ENCODE assay signal across 9 mouse cellular contexts in the genomic region with DNA sequence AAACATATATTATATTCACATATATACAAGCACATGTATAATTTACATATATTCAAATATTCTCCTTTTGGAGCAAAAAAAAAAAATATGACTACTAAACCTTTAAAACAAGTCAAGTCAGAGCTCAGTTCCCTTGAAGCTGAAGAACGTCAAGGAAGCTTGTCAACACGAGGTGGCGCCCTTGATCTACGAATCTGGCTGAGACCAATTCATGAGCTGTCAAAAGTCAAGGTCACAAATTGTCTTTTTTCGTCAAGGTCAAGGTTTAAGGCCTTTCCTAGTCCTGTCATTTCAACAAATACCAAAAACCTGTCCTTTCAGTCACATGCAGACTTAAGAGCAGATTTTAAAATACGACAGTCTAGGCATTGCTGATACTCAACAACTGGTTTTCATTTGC. TPM values are rescaled to one million over a fixed set of nuclear protein-coding genes. Genes with fewer than 3 reads are reported as not detected.
DNase-seq lines count a peak whose midpoint lies in the region; ATAC-seq and TF ChIP-seq lines count a peak whose summit lies in the region.
"Had no signal": no experiment of that assay in that cellular context is flagged by ENCODE, and none has a peak within 500 bp of the region (broad histone marks: within the 10 kb centered on the region; RNA-seq: fewer than 3 reads in every experiment).

No protein-coding gene starts in this region.

- ATAC-seq in intestine, embryonic 14.5 days (replicated peaks; ENCODE audit: low FRiP score, low TSS enrichment, low read depth): no peak
- ATAC-seq in intestine, embryonic 15.5 days: no peak
- no peak for ATAC-seq in heart, postnatal 0 days (ENCODE audit: insufficient read depth, low read depth)

- H3K4me2 ChIP-seq in intestine, embryonic 14.5 days (ENCODE audit: low read length): peak overlapping the region; percentile 6; the same call in 1 of the 2 replicates
- H3K4me2 ChIP-seq in intestine, embryonic 15.5 days (replicated peaks): no peak overlapping the region
- H3K4me2 ChIP-seq in heart, postnatal 0 days (ENCODE audit: low read depth, low read length): no peak overlapping the region

- TF ChIP-seq EP300 in heart, postnatal 0 days (IDR thresholded peaks at IDR 0.05; ENCODE audit: low read depth): no peak

- H3K4me1 ChIP-seq in intestine, embryonic 14.5 days (replicated peaks; ENCODE audit: control insufficient read depth, insufficient read depth, low read length): peaks cover 15% of the 10 kb centered on the region; the same call in 1 of the 2 replicates
- H3K4me1 ChIP-seq in intestine, embryonic 15.5 days (replicated peaks): peaks cover 17% of the 10 kb centered on the region
- peaks cover 6% of the 10 kb centered on the region; the same call in 1 of the 2 replicates for H3K4me1 ChIP-seq in heart, postnatal 0 days (ENCODE audit: control insufficient read depth, insufficient read depth)

- DNase-seq in intestine, embryonic 14.5 days (ENCODE audit: low spot score): peak; percentile 94
- peak; percentile 86 for DNase-seq in NIH3T3 (ENCODE audit: low read depth)
- peak; percentile 71 to 81 for DNase-seq in cerebellum, postnatal 36 days
- DNase-seq in heart, postnatal 0 days (ENCODE audit: low spot score): peak; percentile 72
- peak; percentile 55 to 67 for DNase-seq in left cerebral cortex, adult 2 months (ENCODE audit: extremely low spot score in 1 of 2, low spot score in 2 of 2)
- peak; percentile 67 to 83 for DNase-seq in natural killer cell, adult 2 months (ENCODE audit: low spot score in 2 of 2)
- DNase-seq in thymus, postnatal 4 days: peak; percentile 94

- TF ChIP-seq CTCF in heart, postnatal 0 days (IDR thresholded peaks at IDR 0.05; ENCODE audit: low read depth): peak; percentile 77
- peak; percentile 74 for TF ChIP-seq CTCF in left cerebral cortex, adult 2 months (IDR thresholded peaks at IDR 0.05)

- peak overlapping the region; percentile 13; the same call in 1 of the 2 replicates for H3K4me3 ChIP-seq in intestine, embryonic 14.5 days (ENCODE audit: low read depth, low read length)
- no peak overlapping the region for H3K4me3 ChIP-seq in intestine, embryonic 15.5 days (replicated peaks)
- no peak overlapping the region for H3K4me3 ChIP-seq in heart, postnatal 0 days (ENCODE audit: low read depth, low read length)
- no peak overlapping the region for H3K4me3 ChIP-seq in left cerebral cortex, adult 2 months
- H3K4me3 ChIP-seq: megakaryocyte, embryonic 14.5 days had no signal

- no peaks in the 10 kb centered on the region for H3K36me3 ChIP-seq in intestine, embryonic 14.5 days (ENCODE audit: control insufficient read depth, insufficient read depth, low read length)
- H3K36me3 ChIP-seq in intestine, embryonic 15.5 days: no peaks in the 10 kb centered on the region
- no peaks in the 10 kb centered on the region for H3K36me3 ChIP-seq in heart, postnatal 0 days (replicated peaks; ENCODE audit: control insufficient read depth, insufficient read depth, low read length)

- H3K9ac ChIP-seq in intestine, embryonic 14.5 days (ENCODE audit: low read length): no peak overlapping the region
- no peak overlapping the region for H3K9ac ChIP-seq in intestine, embryonic 15.5 days
- H3K9ac ChIP-seq in heart, postnatal 0 days (replicated peaks; ENCODE audit: low read depth, low read length): no peak overlapping the region

- 0% methylated on average over 6 of the region's 6 CpGs for WGBS in intestine, embryonic 14.5 days
- WGBS in intestine, embryonic 15.5 days: under 1% methylated on average over 6 of the region's 6 CpGs
- WGBS in heart, postnatal 0 days: 0% methylated on average over 6 of the region's 6 CpGs

- H3K9me3 ChIP-seq in intestine, embryonic 14.5 days (ENCODE audit: control insufficient read depth, low read length): no peaks in the 10 kb centered on the region
- H3K9me3 ChIP-seq in intestine, embryonic 15.5 days: no peaks in the 10 kb centered on the region
- H3K9me3 ChIP-seq in heart, postnatal 0 days (replicated peaks; ENCODE audit: control insufficient read depth, low read length): no peaks in the 10 kb centered on the region

- intact Hi-C loops in left cerebral cortex, adult 2 months (cut with DNase I): loop anchor here (2.0 to 5.0 kb wide), 6 partner anchors 55 to 710 kb away; a partner anchor contains a TSS

- no peak overlapping the region for H3K27ac ChIP-seq in intestine, embryonic 14.5 days (ENCODE audit: low read depth)
- no peak overlapping the region for H3K27ac ChIP-seq in intestine, embryonic 15.5 days
- H3K27ac ChIP-seq in heart, postnatal 0 days (ENCODE audit: low read depth): no peak overlapping the region
- no peak overlapping the region for H3K27ac ChIP-seq in left cerebral cortex, adult 2 months

- peaks cover 97% of the 10 kb centered on the region for H3K27me3 ChIP-seq in intestine, embryonic 14.5 days (replicated peaks; ENCODE audit: control insufficient read depth, insufficient read depth, low read length)
- peaks cover 73% of the 10 kb centered on the region for H3K27me3 ChIP-seq in intestine, embryonic 15.5 days (replicated peaks)
- peaks cover 95% of the 10 kb centered on the region for H3K27me3 ChIP-seq in heart, postnatal 0 days (ENCODE audit: control insufficient read depth, insufficient read depth, low read length)

RNA-seq across cellular contexts. Expression of a gene that starts 3.7 kb away (rescaled TPM):
- polyA plus RNA-seq in intestine, embryonic 14.5 days (2014; fragmentation: Nextera tagmentation; extraction: Ambion mirVana): 0.35 and 0.39 TPM in 2 replicates
- polyA plus RNA-seq in intestine, embryonic 15.5 days (2015; fragmentation: Nextera tagmentation; extraction: Ambion mirVana): 0.59 and 0.61 TPM in 2 replicates
- total RNA-seq in heart, postnatal 0 days (2014; rRNA removed; ENCODE audit: low replicate concordance): not detected in 2 replicates
- not detected in 2 replicates for polyA plus RNA-seq in heart, postnatal 0 days (2015; fragmentation: Nextera tagmentation; extraction: Ambion mirVana)
- not detected for total RNA-seq in left cerebral cortex, adult 2 months (2021)

RNA-seq across cellular contexts. Expression of a gene that starts 11.3 kb away (rescaled TPM):
- 2.0 and 2.6 TPM in 2 replicates for polyA plus RNA-seq in intestine, embryonic 14.5 days (2014; fragmentation: Nextera tagmentation; extraction: Ambion mirVana)
- polyA plus RNA-seq in intestine, embryonic 15.5 days (2015; fragmentation: Nextera tagmentation; extraction: Ambion mirVana): 2.0 and 3.3 TPM in 2 replicates
- total RNA-seq in heart, postnatal 0 days (2014; rRNA removed; ENCODE audit: low replicate concordance): 0.11 TPM in 1 of 2 replicates, not detected in the other
- polyA plus RNA-seq in heart, postnatal 0 days (2015; fragmentation: Nextera tagmentation; extraction: Ambion mirVana): not detected in 2 replicates
- total RNA-seq in left cerebral cortex, adult 2 months (2021): not detected

RNA-seq across cellular contexts. Expression of a gene that starts 16.3 kb away (rescaled TPM):
- 15.6 and 20.4 TPM in 2 replicates for polyA plus RNA-seq in intestine, embryonic 14.5 days (2014; fragmentation: Nextera tagmentation; extraction: Ambion mirVana)
- 11.4 and 20.2 TPM in 2 replicates for polyA plus RNA-seq in intestine, embryonic 15.5 days (2015; fragmentation: Nextera tagmentation; extraction: Ambion mirVana)
- total RNA-seq in heart, postnatal 0 days (2014; rRNA removed; ENCODE audit: low replicate concordance): 5.0 TPM in 1 of 2 replicates, not detected in the other
- polyA plus RNA-seq in heart, postnatal 0 days (2015; fragmentation: Nextera tagmentation; extraction: Ambion mirVana): not detected in 2 replicates
- not detected for total RNA-seq in left cerebral cortex, adult 2 months (2021)

RNA-seq across cellular contexts. Expression of a gene that starts 26.1 kb away (rescaled TPM):
- polyA plus RNA-seq in intestine, embryonic 14.5 days (2014; fragmentation: Nextera tagmentation; extraction: Ambion mirVana): 4.2 and 7.1 TPM in 2 replicates
- polyA plus RNA-seq in intestine, embryonic 15.5 days (2015; fragmentation: Nextera tagmentation; extraction: Ambion mirVana): 5.3 and 6.3 TPM in 2 replicates
- total RNA-seq in heart, postnatal 0 days (2014; rRNA removed; ENCODE audit: low replicate concordance): 0.19 TPM in 1 of 2 replicates, not detected in the other
- not detected in 2 replicates for polyA plus RNA-seq in heart, postnatal 0 days (2015; fragmentation: Nextera tagmentation; extraction: Ambion mirVana)
- not detected for total RNA-seq in left cerebral cortex, adult 2 months (2021)

RNA-seq across cellular contexts. Expression of a gene that starts 35.3 kb away (rescaled TPM):
- 9.2 and 10.1 TPM in 2 replicates for polyA plus RNA-seq in intestine, embryonic 14.5 days (2014; fragmentation: Nextera tagmentation; extraction: Ambion mirVana)
- polyA plus RNA-seq in intestine, embryonic 15.5 days (2015; fragmentation: Nextera tagmentation; extraction: Ambion mirVana): 7.5 and 9.4 TPM in 2 replicates
- not detected in 2 replicates for total RNA-seq in heart, postnatal 0 days (2014; rRNA removed; ENCODE audit: low replicate concordance)
- 0.07 and 0.38 TPM in 2 replicates for polyA plus RNA-seq in heart, postnatal 0 days (2015; fragmentation: Nextera tagmentation; extraction: Ambion mirVana)
- not detected for total RNA-seq in left cerebral cortex, adult 2 months (2021)

Comparison
In these comparisons a context has a peak if more than half of its experiments do, and no peak if none do; other contexts are left out.
1. RNA of a gene that starts 16.3 kb away (polyA plus RNA-seq): 11.4 to 20.2 TPM in intestine, embryonic 15.5 days and 15.6 to 20.4 TPM in intestine, embryonic 14.5 days; not detected in heart, postnatal 0 days; every median in the first group is over 10 times any median in the second.
2. Peak in every context shown above with its lines, with median percentiles within 50 percentile points of each other: DNase-seq.